Mouse (Mus musculus): ENCODE measurements around the gene Hpd. TPM values are rescaled to one million over a fixed set of nuclear protein-coding genes. Genes with fewer than 3 reads are reported as not detected.

The Hpd gene
- total RNA-seq, 2 experiments from 2014 or later = 0.42 to 2.4 TPM

Other genes with a start within 250 kb of the Hpd start
- gene Kdm2b, start 192.9 kb downstream of the Hpd start, total RNA-seq (2021) = 10 to 100 TPM; 26.0 to 31.7 TPM
- 10 to 100 TPM; 46.2 to 53.8 TPM for gene Orai1, start 167.7 kb downstream of the Hpd start, total RNA-seq (2021)
- not detected for gene Morn3, start 135.7 kb downstream of the Hpd start, total RNA-seq (2021)
- gene Tmem120b, start 114.3 kb downstream of the Hpd start, total RNA-seq (2021) = 10 to 100 TPM; 24.0 to 25.9 TPM
- gene Rhof, start 50.0 kb downstream of the Hpd start, total RNA-seq (2021) = under 1 TPM; 0.91 to 0.93 TPM
- gene Setd1b, start 40.5 kb downstream of the Hpd start, total RNA-seq (2021) = 10 to 100 TPM; 21.0 to 21.4 TPM
- 10 to 100 TPM; 28.3 to 32.2 TPM for gene Psmd9, start 13.3 kb downstream of the Hpd start, total RNA-seq (2021)
- gene Wdr66, start 69.4 kb upstream of the Hpd start, total RNA-seq (2021) = 1 to 10 TPM; 2.4 to 4.2 TPM
- 10 to 100 TPM; 33.6 to 37.5 TPM for gene Bcl7a, start 161.1 kb upstream of the Hpd start, total RNA-seq (2021)
- gene Mlxip, start 212.1 kb upstream of the Hpd start, total RNA-seq (2021) = 10 to 100 TPM; 48.4 to 49.8 TPM